Mouse (Mus musculus) ovary, adult 10 weeks (tissue): Measurements from ENCODE around the gene Olfr935. TPM values are rescaled to one million over a fixed set of nuclear protein-coding genes. Genes with fewer than 3 reads are reported as not detected.

Experiments used
- polyA plus RNA-seq: library from polyadenylated mRNA; stranded (reverse); fragments of 350-450 nt; fragmentation: Illumina TruSeq; extraction: RNeasy Lipid Tissue Mini Kit (QIAGEN cat#74804); gene quantifications from one replicate; pipeline ENCODE4 v1.2.3, GENCODE M21; 2014

Olfr935 gene
- polyA plus RNA-seq = not detected

DNA sequence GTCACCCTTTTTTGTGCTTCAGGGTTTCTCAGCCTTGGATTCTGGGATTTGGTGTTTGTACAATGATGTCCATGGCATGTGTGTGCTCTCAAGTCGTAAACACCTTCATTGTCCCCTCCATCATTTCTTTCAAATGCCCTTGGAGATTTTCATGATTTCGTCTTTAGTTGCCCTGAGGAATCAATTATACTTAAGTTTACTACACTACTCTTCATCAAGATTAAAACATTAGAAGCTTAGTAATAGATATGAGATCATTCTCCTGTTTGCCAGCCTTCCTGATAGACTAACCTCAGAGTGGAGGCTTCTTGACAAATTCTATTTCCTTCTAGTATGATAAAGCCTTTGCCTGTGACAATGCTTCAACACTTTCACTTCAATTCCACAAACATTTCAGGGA, at the start of gene Olfr935:
Gene Olfr935 (minus strand): TSS at position 101 of the 400 bp plus-strand sequence.

DNA sequence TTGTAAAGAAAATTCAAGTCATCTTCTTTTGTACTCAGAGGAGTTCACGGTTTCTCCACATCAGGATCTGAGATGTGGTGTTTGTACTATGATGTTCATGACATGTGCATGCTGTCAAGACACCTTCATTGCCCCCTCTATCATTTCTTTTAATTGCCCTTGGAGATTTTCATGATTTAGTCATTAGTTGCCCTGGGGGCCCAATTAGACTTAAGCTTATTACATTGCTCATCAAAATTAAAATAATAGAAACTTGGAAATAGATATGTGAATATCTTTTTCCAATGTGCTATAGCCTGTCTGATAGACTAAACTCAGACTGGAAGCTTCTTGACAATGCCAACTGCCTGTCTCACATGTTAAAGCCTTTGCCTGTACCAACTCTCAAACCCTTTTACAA, 23.8 kb upstream of the Olfr935 start, which contains the start of gene Olfr146:
Gene Olfr146 (minus strand): TSS at position 101 of the 400 bp plus-strand sequence.

DNA sequence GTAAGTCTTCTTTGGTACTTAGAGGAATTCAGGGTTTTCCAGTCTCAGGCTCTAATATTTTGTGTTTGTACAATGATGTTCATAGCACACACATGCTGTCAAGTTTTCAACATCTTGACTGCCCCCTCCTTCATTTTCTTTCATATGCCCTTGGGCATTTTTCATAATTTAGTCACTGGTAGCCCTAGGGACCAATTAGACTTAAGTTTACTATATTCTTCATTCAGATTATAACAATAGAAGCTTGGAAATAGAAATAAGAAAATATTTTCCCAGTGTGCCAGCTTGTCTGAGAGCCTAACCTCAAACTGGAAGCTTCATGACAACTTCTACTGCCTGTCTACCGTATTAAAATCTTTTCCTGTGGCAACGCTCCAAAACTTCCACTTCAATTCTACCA, 11.3 kb downstream of the Olfr935 start, which contains the start of gene Olfr934:
Gene Olfr934 (minus strand): TSS at position 101 of the 400 bp plus-strand sequence.

DNA sequence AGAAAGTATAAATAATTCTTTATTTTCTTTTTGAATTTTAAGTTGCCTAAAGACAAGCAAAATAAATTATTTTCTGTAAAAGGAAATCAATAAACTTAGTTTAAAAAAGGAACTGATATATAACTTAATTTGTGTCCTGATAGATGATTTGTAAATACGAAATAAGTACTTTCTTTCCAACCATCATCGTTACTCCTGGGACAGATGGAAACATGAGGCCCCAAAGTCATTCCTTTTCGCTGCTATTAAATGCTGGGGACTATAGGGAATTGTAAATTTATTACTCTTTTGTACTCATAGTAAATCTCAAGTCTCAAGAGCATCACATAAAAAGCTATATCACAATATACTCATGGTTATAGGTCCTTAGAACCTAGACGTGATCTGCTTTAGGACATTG, 27.5 kb downstream of the Olfr935 start, which contains the start of gene Olfr933:
Gene Olfr933 (plus strand): TSS at position 301 of the 400 bp plus-strand sequence.

Other genes with a start within 250 kb of the Olfr935 start
- 0.80 TPM for gene Olfr920, start 247.4 kb downstream of the Olfr935 start, polyA plus RNA-seq
- gene Olfr921, start 226.6 kb downstream of the Olfr935 start, polyA plus RNA-seq = not detected
- not detected for gene Olfr922, start 185.1 kb downstream of the Olfr935 start, polyA plus RNA-seq
- not detected for gene Olfr923, start 173.1 kb downstream of the Olfr935 start, polyA plus RNA-seq
- not detected for gene Olfr924, start 155.2 kb downstream of the Olfr935 start, polyA plus RNA-seq
- gene Olfr26, start 144.6 kb downstream of the Olfr935 start, polyA plus RNA-seq = not detected
- not detected for gene Olfr926, start 122.6 kb downstream of the Olfr935 start, polyA plus RNA-seq
- not detected for gene Olfr930, start 69.9 kb downstream of the Olfr935 start, polyA plus RNA-seq
- gene Olfr933, start 27.4 kb downstream of the Olfr935 start, polyA plus RNA-seq = not detected
- not detected for gene Olfr934, start 11.4 kb downstream of the Olfr935 start, polyA plus RNA-seq
- gene Olfr146, start 23.7 kb upstream of the Olfr935 start, polyA plus RNA-seq = not detected
- gene Olfr937, start 65.3 kb upstream of the Olfr935 start, polyA plus RNA-seq = not detected
- not detected for gene Olfr938, start 79.2 kb upstream of the Olfr935 start, polyA plus RNA-seq
- gene Olfr27, start 128.4 kb upstream of the Olfr935 start, polyA plus RNA-seq = not detected
- gene Olfr943, start 166.6 kb upstream of the Olfr935 start, polyA plus RNA-seq = not detected
- gene Olfr944, start 202.2 kb upstream of the Olfr935 start, polyA plus RNA-seq = not detected